Mouse (Mus musculus) myocyte (in vitro differentiated cells): Measurements from ENCODE around the gene Sdk1. TPM values are rescaled to one million over a fixed set of nuclear protein-coding genes. Genes with fewer than 3 reads are reported as not detected.

ENCODE experiments used
- H3K27me3 ChIP-seq: one replicate; pipeline ENCODE4 v1.6.1; 2011; ENCODE audit not compliant: control insufficient read depth, insufficient read depth, insufficient read length
- H3K36me3 ChIP-seq: one replicate; pipeline ENCODE4 v1.6.1; 2011; ENCODE audit not compliant: control insufficient read depth, insufficient read depth
- H3K4me2 ChIP-seq: one replicate; pipeline ENCODE4 v1.6.1; 2011; ENCODE audit warnings: low read depth, control low read depth
- H3K4me3 ChIP-seq: one replicate; pipeline ENCODE4 v1.5.1; 2011; ENCODE audit warnings: mild to moderate bottlenecking, control low read depth, moderate library complexity
- H3K79me2 ChIP-seq: one replicate; pipeline ENCODE4 v1.6.1; 2011; ENCODE audit not compliant: control insufficient read depth, insufficient read depth
- H3ac ChIP-seq: one replicate; pipeline ENCODE4 v1.6.1; 2011; ENCODE audit not compliant: control insufficient read depth, insufficient read length
- CEBPB ChIP-seq: IDR thresholded peaks from 2 replicates; pipeline ENCODE4 v1.6.1; 2011; ENCODE audit warnings: mild to moderate bottlenecking, moderate library complexity; ENCODE audit not compliant: poor library complexity, insufficient read depth, severe bottlenecking
- E2F4 ChIP-seq: IDR thresholded peaks from one replicate; pipeline ENCODE4 v1.6.1; 2011; ENCODE audit warnings: mild to moderate bottlenecking, control low read depth, moderate library complexity; ENCODE audit not compliant: insufficient read depth
- MAX ChIP-seq: IDR thresholded peaks from one replicate; pipeline ENCODE4 v1.6.1; 2011; ENCODE audit warnings: low read depth, mild to moderate bottlenecking, control low read depth
- MYOD1 ChIP-seq, 3 experiments: IDR thresholded peaks; one replicate each; pipeline ENCODE4 v1.6.1; 2011; ENCODE audit warnings: control low read depth in 2 of 3, low read depth in 2 of 3, mild to moderate bottlenecking in 2 of 3, moderate library complexity in 1 of 3; ENCODE audit not compliant: insufficient read length in 2 of 3, control insufficient read depth in 1 of 3
- MYOG ChIP-seq, 3 experiments: IDR thresholded peaks; one replicate each; pipeline ENCODE4 v1.6.1; 2011; ENCODE audit warnings: control low read depth in 2 of 3, low read depth in 2 of 3, mild to moderate bottlenecking in 2 of 3; ENCODE audit not compliant: insufficient read length in 2 of 3, control insufficient read depth in 1 of 3, insufficient read depth in 1 of 3
- POLR2A ChIP-seq: IDR thresholded peaks from one replicate; pipeline ENCODE4 v1.6.1; 2011; ENCODE audit warnings: low read depth, mild to moderate bottlenecking, control low read depth, moderate library complexity; ENCODE audit not compliant: insufficient read length
- POLR2AphosphoS2 ChIP-seq: IDR thresholded peaks from one replicate; pipeline ENCODE4 v1.6.1; 2011; ENCODE audit warnings: low read depth, control low read depth; ENCODE audit not compliant: insufficient read length
- REST ChIP-seq: IDR thresholded peaks from one replicate; pipeline ENCODE4 v1.6.1; 2011; ENCODE audit warnings: mild to moderate bottlenecking, control low read depth, moderate library complexity; ENCODE audit not compliant: insufficient read depth, insufficient read length
- SRF ChIP-seq: IDR thresholded peaks from one replicate; pipeline ENCODE4 v1.6.1; 2011; ENCODE audit warnings: low read depth; ENCODE audit not compliant: control insufficient read depth, insufficient read length
- TCF12 ChIP-seq: IDR thresholded peaks from one replicate; pipeline ENCODE4 v1.6.1; 2011; ENCODE audit warnings: mild to moderate bottlenecking, control low read depth; ENCODE audit not compliant: poor library complexity, insufficient read depth, severe bottlenecking
- TCF3 ChIP-seq: IDR thresholded peaks from one replicate; pipeline ENCODE4 v1.6.1; 2011; ENCODE audit warnings: low read depth, control low read depth; ENCODE audit not compliant: insufficient read length
- USF1 ChIP-seq: IDR thresholded peaks from one replicate; pipeline ENCODE4 v1.6.1; 2011; ENCODE audit warnings: low read depth, mild to moderate bottlenecking, control low read depth, moderate library complexity
- polyA plus RNA-seq: library from polyadenylated mRNA; unstranded; fragments of >200 nt; fragmentation: generic; extraction: Trizol; gene quantifications from one replicate; pipeline ENCODE4 v1.2.1, GENCODE M21; 2012; ENCODE audit warnings: missing spikeins

Gene Sdk1
- polyA plus RNA-seq, 1 experiment = 1.6 TPM

GRCm38 (mm10) chr5:141391153-141391552 lies 149.9 kb downstream of the Sdk1 start:
- Histone ChIP-seq H3K79me2 (no peaks in the 10 kb centered on the region), H3K4me2 (no peak overlapping the region), H3ac (no peak overlapping the region), H3K27me3 (no peaks in the 10 kb centered on the region), H3K4me3 (no peak overlapping the region), H3K36me3 (no peaks in the 10 kb centered on the region)
- no peak for TF ChIP-seq TCF3
- no peak for TF ChIP-seq TCF12
- no peak for TF ChIP-seq MYOG (IDR thresholded peaks at IDR 0.05; ENCODE audit: control insufficient read depth in 1 of 3, insufficient read depth in 1 of 3, insufficient read length in 2 of 3, low read depth in 2 of 3)
- TF ChIP-seq USF1 = no peak
- TF ChIP-seq MYOD1 (IDR thresholded peaks at IDR 0.05; ENCODE audit: control insufficient read depth in 1 of 3, insufficient read length in 2 of 3, low read depth in 2 of 3) = no peak
- no peak for TF ChIP-seq E2F4
- no peak for TF ChIP-seq REST
- no peak for TF ChIP-seq POLR2AphosphoS2
- no peak for TF ChIP-seq SRF
- no peak for TF ChIP-seq POLR2A
- TF ChIP-seq MAX = no peak
- no peak for TF ChIP-seq CEBPB

- Histone ChIP-seq H3K4me3 (no peak overlapping the region), H3K4me2 (no peak overlapping the region), H3ac (no peak overlapping the region), H3K27me3 (no peaks in the 10 kb centered on the region), H3K36me3 (no peaks in the 10 kb centered on the region), H3K79me2 (no peaks in the 10 kb centered on the region)
- TF ChIP-seq E2F4 (no peak), CEBPB (no peak), TCF3 (no peak), TCF12 (no peak), MYOD1 (IDR thresholded peaks at IDR 0.05; ENCODE audit: control insufficient read depth in 1 of 3, insufficient read length in 2 of 3, low read depth in 2 of 3) (no peak), REST (no peak), POLR2A (no peak), MAX (no peak), POLR2AphosphoS2 (no peak), SRF (no peak), MYOG (IDR thresholded peaks at IDR 0.05; ENCODE audit: control insufficient read depth in 1 of 3, insufficient read depth in 1 of 3, insufficient read length in 2 of 3, low read depth in 2 of 3) (no peak), USF1 (no peak)
These were observed 152.6 kb downstream of the Sdk1 start for GRCm38 (mm10) chr5:141393846-141394245.

GRCm38 (mm10) chr5:141394586-141394985 lies 153.3 kb downstream of the Sdk1 start:
- H3K27me3 ChIP-seq = no peaks in the 10 kb centered on the region
- no peak overlapping the region for H3ac ChIP-seq
- no peaks in the 10 kb centered on the region for H3K36me3 ChIP-seq
- H3K4me3 ChIP-seq = no peak overlapping the region
- H3K79me2 ChIP-seq = no peaks in the 10 kb centered on the region
- TF ChIP-seq MAX (no peak), SRF (no peak), POLR2A (no peak), MYOG (IDR thresholded peaks at IDR 0.05; ENCODE audit: control insufficient read depth in 1 of 3, insufficient read depth in 1 of 3, insufficient read length in 2 of 3, low read depth in 2 of 3) (no peak), CEBPB (no peak), TCF3 (no peak), TCF12 (no peak), MYOD1 (IDR thresholded peaks at IDR 0.05; ENCODE audit: control insufficient read depth in 1 of 3, insufficient read length in 2 of 3, low read depth in 2 of 3) (no peak), POLR2AphosphoS2 (no peak), REST (no peak), USF1 (no peak), E2F4 (no peak)
- no peak overlapping the region for H3K4me2 ChIP-seq

GRCm38 (mm10) chr5:141403741-141404140 lies 162.5 kb downstream of the Sdk1 start:
- H3K79me2 ChIP-seq = no peaks in the 10 kb centered on the region
- H3ac ChIP-seq = no peak overlapping the region
- H3K4me3 ChIP-seq = no peak overlapping the region
- TF ChIP-seq SRF = no peak
- H3K27me3 ChIP-seq = no peaks in the 10 kb centered on the region
- H3K36me3 ChIP-seq = no peaks in the 10 kb centered on the region
- H3K4me2 ChIP-seq = no peak overlapping the region

- TF ChIP-seq CEBPB = no peak
- TF ChIP-seq USF1 = no peak
- no peak for TF ChIP-seq POLR2AphosphoS2
- TF ChIP-seq TCF12 = no peak
- no peak for TF ChIP-seq SRF
- TF ChIP-seq MYOD1 (IDR thresholded peaks at IDR 0.05; ENCODE audit: control insufficient read depth in 1 of 3, insufficient read length in 2 of 3, low read depth in 2 of 3) = no peak
- no peak for TF ChIP-seq REST
- Histone ChIP-seq H3ac (no peak overlapping the region), H3K79me2 (no peaks in the 10 kb centered on the region), H3K4me3 (no peak overlapping the region), H3K36me3 (no peaks in the 10 kb centered on the region), H3K27me3 (no peaks in the 10 kb centered on the region), H3K4me2 (no peak overlapping the region)
These were observed 163.4 kb downstream of the Sdk1 start for GRCm38 (mm10) chr5:141404651-141405050.
